Mouse (Mus musculus): ENCODE results near the gene Cdk2.
A peak's percentile ranks its signal among the peaks of the same experiment; 100 is the strongest.
"Not testable (repeated sequence)": the region's sequence is repeated elsewhere in the genome, so short reads cannot be mapped to it uniquely, and the experiment has no call there.

Cdk2 gene

DNA sequence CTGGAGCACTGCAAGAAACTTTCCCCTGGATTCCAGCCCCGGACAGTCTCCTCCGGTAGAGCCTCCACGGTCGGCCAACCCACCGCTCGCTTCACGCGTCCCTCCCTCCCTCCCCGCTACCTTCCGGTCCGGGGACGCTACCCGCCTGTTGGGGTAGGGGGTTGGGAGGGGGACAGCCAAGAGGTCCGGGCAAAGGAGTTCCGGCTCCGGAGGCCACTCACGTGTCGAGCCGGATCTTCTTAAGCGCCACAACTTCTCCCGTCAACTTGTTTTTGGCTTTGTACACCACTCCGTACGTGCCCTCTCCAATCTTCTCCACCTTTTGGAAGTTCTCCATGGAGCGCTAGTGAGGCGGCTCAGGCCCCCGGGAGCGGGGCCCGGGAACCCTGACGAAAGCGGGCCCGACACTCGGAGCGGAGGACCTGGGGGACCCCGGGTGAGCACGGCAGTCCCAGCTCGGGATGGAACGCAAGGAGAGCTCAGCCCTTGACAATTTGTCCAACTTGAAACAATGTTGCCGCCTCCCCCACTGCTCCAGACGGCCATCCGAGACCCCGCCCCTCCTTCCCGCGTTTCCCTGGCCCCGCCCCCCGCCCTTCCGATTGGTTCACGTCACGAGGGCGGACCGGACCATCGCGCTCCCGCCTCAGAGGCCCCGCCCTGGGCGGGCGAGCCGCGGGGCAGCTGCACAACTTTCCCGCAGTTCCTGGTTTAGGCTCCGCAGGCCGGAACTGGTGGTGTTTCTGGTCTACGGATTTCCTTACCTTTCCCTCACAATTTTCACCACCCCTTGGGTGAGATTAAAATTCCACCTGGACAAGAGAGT is at the start of gene Cdk2:
TSS of gene Cdk2 (minus strand) at position 541 of the 826 bp plus-strand sequence.
- peak; percentile 96 for DNase-seq (ENCODE audit: low spot score)

DNA sequence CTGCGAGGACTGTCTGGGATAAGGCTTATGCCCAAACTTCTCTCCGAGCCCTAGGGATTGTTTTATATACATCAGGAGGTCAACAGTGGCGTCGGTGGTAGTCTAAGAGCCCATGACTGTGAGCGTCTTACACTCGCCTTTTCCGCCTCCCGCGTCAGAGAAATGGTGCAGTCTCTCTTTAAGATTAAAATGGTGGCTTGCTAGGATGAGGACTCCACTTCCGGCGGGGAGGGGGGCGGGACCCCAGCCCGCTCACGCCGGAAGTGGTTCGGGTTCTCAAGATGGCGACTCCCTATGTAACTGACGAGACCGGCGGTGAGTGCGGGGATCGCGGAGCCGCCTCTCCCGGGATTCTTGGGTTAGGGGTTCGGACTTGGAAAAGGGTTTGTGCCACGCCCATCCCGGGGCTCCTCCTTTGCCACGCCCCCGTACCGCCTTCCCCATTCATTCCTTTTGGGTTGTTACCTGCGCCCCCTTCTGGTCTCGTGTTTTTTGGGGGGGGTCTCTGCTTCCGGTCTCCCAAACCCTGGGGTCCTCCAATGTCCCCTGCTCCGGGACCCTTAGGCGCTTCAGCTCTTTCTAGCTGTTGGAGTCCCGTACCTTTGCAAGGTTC is 43.5 kb upstream of the Cdk2 start:
- DNase-seq (ENCODE audit: low spot score), result peak; percentile 97

DNA sequence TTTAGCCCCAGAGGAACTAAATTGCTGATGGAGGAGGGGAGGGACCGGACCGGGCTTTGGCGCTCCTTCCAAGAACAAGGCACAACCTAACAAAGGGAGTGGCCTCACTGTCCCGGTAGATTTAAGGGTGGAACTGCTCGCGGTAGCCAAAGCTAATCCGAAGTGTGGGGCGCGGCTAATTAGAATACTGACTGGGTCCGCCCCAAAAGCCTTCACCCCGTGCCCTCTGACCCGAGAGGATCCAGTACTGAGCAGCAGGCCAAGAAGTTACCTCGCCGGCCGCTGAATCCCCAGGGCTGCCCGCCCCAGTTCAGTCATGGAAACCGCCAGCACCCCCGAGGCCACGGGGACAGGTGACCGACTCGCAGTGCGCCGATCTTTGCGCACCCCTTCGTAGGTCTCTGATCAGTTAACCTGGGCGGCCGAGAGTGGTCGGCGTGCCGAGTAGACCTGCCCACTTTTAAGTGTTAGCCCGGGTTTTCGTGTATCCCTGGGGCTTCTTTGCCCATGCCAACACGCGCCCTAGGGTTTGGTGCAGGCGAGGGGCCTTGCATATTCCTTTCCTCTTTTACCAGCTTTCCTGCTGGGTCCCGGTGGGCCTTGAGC is 42.9 kb upstream of the Cdk2 start, which contains the start of gene Pym1:
TSS of gene Pym1 (plus strand) at position 244 of the 606 bp plus-strand sequence.
- peak; percentile 89 for DNase-seq (ENCODE audit: low spot score)

DNA sequence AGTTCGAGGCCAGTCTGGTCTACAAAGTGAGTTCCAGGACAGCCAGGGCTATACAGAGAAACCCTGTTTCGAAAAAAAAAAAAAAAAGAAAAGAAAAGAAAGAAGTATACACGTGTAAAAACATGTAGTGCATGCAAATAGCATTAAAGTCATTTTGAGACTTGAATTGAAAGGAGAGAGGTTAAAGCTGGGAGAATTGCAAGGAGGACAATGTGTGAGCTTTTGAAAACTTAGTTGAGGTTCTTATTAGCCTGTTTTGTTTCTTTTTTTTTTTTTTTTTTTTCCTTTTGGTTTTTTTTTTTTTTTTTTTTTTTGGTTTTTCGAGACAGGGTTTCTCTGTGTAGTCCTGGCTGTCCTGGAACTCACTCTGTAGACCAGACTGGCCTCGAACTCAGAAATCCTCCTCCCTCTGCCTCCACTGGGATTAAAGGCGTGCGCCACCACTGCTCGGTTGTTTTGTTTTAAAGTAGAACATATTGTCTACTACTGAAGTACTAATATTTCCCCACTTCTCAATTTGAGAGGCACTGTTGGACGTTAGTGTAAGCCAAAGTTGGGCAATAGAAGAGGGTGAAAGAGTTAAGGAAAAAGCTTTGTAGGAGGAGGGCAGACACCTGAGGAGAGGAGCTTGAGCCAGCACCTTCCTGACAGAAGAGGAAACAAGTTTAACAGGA is 42.3 kb upstream of the Cdk2 start:
- no peak for DNase-seq (ENCODE audit: low spot score)

DNA sequence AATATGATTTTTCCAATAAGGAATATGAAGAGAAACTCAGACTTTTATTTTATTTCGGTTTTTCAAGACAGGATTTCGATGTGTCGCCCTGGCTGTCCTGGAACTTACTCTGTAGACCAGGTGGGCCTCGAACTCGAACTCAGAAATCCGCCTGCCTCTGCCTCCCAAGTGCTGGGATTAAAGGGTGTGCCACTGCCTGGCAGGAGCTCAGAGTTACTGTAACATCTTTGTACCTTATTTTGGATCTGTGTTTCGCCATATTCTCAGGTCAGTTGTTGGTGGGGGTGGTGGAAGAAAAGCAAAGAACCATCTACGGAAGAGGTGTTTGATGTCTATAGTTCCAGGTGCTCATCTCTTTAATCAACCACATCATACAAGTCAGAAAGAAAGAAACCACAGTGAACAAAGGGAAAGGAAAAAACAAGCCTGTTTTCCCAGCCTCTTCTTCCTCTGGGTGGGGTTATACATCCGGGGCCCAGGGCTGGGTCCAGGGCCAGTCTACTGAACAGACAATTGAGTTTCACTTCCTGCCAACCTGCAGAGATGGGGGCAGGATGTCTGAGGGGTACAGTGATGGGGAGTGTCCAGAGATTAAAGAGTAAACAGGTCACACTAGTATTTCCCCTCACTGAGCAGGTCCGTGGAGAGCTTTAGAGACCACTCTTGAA is 41.2 kb upstream of the Cdk2 start:
- DNase-seq (ENCODE audit: low spot score), result no peak

DNA sequence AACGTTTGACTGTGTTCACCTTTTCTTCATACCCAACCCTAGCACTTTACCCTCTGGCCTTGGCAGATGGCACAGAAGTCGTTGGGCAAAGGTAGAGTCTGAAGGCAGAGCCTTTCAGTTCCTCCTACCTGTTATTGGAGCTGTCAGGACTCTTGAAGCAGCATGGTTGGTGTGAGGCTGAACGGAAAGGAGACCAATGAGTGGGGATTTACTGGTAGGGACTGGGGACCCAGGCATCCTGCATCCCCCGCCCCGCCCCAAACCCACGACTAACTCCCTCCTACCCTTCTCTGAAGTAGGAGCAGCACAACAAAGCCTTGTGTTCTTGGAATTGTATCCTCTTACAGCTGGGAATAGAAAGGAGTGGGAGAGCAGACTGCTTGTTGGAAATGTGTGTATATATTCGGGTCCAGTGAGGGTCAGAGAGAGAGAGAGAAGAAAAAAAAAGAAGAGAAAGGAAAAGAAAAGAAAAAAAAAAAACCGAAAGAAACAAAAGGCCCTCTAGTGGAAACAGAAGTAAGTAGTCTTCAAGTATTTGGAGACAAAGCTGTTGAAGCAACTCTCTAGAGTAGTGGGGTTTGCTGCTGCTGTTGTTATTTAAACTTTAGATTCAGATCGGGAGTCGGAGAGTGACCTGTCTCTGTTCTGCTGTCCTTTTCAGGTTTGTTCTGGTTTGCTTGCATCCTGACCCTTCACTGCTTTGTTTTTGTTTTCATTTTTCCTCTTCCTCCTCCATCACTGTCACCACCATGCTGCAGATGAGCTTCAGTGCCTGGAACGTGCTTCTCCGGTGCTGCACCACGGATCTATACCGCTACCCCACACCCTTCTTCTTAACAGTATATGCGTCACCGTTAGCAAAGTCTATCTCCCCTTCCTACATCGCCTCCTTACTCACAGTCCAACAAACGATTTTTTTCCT is 40.1 kb upstream of the Cdk2 start, which contains the start of gene Dgka:
TSS of gene Dgka (minus strand) at position 176 of the 922 bp plus-strand sequence.
- peak; percentile 73 for DNase-seq (ENCODE audit: low spot score)

DNA sequence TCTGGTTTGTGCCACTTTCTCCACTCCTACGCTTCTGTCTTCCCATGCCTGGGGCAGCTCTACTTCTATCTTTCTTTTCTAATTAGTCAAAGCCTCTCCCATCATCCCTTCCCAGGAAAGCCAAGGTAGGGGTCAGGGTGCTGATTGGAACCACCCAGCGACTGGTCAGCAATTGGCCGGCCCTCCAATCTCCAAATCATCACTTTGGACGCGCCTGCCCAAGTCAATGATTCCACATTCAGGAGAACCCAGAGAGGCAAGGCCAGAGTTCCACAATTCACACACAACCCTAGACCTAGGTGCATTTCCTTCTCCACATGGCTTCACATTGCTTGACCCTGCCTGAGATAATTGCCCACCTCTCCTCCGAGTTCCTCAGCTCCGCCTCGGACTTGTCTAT is 39.4 kb upstream of the Cdk2 start:
- DNase-seq (ENCODE audit: low spot score), result no peak

DNA sequence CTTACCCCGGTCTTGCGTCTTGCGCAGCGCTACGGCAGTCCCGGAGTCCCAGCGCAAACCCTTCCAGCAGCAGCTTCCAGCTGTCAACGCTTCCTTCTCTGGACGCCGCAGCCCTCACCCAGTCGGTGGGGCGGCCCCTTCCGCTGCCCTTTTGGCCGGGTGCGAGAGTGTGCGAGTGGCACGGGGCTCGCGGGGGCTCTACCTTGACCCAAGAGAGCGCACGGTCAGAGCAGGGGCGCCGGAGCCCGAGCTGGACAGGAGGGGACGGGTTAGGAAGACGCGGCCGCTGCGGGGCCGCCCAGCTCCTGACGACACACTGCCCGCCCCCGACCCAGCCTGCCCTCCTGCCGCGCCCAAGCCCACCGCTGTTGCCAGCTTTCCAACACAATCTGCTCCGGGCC is 39.0 kb upstream of the Cdk2 start:
- DNase-seq (ENCODE audit: low spot score), result peak; percentile 82

DNA sequence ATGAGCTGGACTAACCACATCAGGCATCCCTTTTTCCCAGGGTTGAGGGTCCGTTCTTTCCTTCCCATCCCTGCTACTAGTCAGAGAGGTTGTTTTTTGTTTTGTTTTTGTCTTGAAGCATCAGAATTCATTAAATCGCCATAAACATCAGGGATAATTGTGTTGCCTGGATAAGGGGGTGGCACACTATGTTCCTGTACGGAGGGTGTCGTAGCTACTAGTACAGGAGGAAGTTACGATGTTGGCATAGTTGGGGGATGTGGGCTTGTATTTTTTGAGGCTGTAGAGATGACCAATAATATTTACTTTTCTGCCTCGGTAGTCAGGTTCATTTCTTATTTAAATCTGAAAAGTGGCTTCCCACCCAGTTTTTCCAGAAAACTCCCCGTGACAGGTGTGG is 38.4 kb upstream of the Cdk2 start:
- DNase-seq (ENCODE audit: low spot score), result peak; percentile 46

DNA sequence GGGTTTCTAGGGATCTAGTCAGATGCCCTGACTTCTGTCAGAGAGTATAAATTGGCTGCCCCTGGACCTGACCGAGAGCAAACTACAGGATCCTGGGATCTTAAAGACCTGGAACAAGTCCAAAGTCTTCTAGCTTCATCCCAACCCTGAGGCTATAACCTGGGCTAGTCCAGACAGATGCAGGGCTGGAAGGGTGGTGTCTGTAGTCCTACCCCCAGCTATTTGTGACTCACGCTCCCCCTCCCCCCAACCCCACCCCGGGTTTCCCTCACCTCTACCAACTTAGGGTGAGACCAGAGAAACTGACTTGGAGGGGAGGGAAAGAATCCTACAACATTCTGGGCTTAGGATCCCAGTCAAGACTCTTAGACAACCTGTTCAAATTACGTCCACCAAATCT is 37.8 kb upstream of the Cdk2 start:
- no peak for DNase-seq (ENCODE audit: low spot score)

DNA sequence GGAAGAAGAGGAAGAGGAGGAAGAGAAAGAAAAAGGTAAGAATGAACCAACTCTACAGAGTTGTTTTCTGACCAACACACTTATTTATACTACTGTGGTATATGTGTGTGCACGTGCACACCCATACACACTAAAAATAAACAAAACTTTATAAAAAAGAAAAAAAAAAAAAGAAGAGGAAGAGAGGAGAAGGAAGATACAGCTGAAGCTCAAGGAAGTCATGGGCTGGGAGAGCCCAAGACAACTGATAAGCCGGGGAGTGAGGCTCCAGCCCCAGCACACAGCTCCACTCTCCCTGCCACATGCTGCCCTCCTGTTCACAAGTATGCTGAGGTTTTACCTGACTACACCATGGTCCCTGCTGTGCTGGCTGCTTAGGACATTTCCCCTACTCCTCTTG is 35.5 kb upstream of the Cdk2 start:
- DNase-seq (ENCODE audit: low spot score), result no peak

DNA sequence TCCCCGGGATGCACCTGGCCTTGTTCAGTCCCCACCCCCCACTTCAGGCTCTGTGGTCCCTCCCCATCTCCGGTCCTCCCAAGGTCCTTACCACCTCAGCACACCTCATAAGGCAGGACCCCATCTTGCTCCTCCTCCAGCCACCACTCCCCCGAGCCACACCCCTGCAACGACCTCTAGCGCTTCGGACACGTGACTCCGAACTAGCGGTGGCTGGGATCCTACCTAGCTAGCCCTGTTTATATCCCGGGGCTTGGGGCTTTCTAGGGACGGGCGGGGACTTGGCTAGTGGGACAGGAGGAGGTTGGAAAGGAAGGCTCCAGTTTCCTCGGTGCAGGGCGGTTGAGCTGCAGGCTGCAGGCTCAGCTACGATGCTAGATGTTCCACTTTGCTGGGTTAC is 32.6 kb upstream of the Cdk2 start:
- peak; percentile 82 for DNase-seq (ENCODE audit: low spot score)

DNA sequence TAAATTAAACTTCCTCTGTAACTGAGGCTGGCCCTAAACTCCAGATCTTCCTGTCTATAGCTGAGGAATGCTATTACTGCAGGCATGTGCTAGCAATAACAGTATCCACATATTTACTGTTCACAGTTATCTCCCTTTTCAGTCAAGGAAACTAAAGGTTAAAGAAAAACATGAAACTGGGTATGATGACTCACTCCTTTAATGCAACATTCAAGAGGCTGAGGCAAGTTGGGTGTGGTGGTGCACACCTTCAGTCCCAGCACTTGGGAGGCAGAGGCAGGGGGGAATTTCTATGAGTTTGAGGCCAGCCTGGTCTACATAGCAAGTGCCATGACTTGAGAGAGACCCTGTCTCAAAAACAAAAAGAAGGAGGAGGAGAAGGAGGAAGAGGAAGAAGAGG is 27.2 kb upstream of the Cdk2 start:
- DNase-seq (ENCODE audit: low spot score), result no peak

DNA sequence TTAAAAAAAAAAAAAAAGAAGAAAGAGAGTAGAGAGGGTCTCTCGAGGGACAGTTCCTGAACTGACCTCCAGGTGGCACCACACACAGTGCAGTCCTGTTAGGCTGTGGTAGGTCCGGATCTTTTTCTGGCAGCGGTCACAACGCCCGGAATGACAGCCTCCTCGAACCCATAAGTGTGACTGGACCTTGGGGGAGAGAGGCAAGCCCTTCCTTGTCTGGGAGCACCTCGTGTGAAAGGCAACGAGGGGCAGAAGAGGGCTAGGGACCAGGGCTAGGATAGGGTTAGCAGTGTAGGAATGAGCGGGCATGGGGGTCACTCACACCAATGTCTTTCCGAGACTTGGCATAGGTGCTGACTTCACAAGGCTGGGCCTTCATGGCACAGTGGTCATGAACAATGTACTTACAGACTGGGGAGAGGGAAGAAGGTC is 26.2 kb upstream of the Cdk2 start:
- DNase-seq (ENCODE audit: low spot score), result peak; percentile 85

DNA sequence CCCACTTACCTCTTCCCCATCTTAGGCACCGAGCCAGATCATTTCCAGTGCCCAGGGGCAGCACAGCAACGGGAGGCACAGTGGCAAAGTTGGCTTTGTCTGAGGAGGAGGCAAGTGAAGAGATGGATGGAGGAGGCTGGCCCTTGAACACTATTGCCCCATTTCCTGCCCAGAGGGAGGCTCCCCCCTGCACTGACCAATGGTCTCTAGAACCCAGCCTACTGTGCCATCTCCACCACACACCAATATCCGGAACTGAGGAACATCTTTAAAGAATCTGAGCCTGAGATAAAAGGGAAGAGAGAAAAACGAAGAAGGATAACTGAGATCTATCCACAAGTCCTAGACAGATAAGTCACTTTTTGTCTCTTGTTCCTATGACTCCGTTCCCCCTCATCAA is 23.2 kb upstream of the Cdk2 start:
- no peak for DNase-seq (ENCODE audit: low spot score)

DNA sequence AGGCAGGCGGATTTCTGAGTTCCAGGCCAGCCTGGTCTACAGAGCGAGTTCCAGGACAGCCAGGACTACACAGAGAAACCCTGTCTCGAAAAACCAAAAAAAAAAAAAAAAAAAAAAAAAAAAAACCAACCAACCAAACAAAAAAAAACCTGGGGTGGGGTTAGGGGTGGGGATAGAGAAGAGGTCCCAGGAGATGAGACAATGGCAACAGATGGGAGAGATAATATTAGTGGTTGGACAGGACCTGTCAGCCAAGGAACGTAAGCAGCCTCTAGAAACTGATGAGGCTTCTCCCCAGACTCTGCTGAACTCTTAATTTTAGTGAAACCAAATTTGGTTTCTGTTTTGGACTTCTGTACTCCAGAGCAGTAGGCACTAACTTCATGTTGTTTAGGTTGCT is 20.6 kb upstream of the Cdk2 start:
- not testable (repeated sequence) for DNase-seq (ENCODE audit: low spot score)

DNA sequence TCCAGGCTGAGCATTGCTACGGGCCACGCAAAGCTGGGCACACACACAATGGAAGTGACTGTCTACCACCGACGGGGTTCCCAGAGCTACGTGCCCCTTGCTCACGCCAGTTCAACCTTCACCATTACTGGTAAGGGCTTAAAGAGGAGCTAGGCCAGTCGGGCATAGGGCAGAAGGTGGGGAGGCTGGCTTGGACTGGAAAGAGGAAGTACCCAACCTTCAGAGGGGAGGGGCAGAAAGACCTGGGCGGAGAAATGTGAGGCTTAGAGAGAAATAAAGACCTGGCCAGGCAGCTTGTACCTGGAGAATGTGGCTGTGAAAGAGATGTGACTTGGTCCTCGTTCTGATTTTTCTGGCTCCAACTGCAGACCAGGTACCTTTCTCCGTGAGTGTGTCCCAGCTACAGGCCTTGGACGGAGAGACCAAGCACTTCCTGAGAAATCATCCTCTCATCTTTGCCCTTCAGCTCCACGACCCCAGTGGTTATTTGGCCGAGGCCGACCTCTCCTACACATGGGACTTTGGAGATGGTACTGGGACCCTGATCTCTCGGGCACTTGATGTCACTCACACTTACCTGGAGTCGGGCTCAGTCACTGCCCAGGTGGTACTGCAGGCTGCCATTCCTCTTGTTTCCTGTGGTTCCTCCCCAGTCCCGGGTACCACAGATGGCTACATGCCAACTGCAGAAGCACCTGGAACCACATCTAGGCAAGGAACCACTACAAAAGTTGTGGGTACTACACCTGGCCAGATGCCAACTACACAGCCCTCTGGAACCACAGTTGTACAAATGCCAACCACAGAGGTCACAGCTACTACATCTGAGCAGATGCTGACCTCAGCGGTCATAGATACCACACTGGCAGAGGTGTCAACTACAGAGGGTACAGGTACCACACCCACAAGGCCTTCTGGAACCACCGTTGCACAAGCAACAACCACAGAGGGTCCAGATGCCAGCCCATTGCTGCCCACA is 11.0 kb upstream of the Cdk2 start:
- no peak for DNase-seq (ENCODE audit: low spot score)

DNA sequence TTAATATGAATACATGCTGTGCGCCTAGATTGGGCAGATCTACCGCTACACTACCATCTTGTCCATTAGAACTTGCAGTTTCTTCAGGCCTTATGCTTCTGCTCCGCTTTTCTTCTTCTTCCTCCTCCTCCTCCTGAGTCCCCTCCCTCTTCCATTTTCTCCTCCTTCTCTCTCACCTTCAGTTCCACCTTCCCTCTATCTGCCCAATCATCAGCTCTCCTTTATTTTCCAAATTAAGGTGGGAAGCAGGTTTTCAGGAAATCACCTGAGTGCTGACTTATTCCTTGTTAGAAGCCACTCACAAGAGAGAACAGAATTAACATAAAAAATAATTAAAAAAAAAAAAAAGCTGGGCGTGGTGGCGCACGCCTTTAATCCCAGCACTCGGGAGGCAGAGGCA is 6.5 kb upstream of the Cdk2 start:
- not testable (repeated sequence) for DNase-seq (ENCODE audit: low spot score)

DNA sequence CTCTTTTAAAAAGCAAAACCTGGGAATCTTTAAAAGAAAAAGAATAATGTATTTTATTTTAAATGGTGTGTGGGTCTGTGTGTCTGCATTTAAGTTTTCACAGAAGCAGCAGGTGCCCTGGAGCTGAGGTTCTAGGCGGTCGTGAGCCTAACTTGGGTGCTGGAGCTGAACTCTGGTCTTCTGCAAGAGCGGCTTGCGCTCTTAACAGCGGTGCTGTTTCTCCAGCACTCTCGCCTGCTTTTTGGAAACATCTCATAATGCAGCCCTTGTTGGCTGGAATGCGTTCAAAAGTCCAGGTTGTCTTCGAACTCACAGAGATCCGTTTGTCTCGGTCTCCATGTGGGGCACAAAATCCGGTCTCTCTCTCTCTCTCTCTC is 474 bp upstream of the Cdk2 start:
- DNase-seq (ENCODE audit: low spot score), result peak; percentile 40

DNA sequence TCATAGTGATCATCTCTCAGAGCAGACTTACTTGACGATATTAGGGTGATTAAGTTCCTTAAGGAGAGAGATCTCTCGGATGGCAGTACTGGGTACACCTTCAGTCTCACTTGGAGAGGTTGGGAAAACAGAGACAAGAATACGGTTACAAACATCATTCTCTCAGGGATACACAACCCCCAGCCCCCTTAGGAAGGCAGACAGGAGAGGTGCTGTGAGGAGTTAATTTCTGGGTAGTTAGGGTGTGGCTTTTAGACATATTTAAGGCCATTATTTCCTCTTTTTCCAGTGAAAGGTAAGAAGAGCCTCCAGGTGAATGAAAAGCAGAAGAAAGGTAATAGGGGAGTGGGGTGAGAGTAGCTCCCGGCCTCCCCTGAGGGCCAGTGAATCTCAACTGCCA is 936 bp downstream of the Cdk2 start, which contains the start of gene Pmel:
TSS of gene Pmel (plus strand) at position 301 of the 400 bp plus-strand sequence.
- DNase-seq (ENCODE audit: low spot score), result no peak
